Mouse (Mus musculus): ENCODE measurements around the gene Pias1. TPM values are rescaled to one million over a fixed set of nuclear protein-coding genes. Genes with fewer than 3 reads are reported as not detected.

The Pias1 gene
- total RNA-seq, 1 experiment = 12.7 TPM

- Histone ChIP-seq H3K9ac (ENCODE audit: insufficient read depth, low read depth, low read length, poor library complexity, severe bottlenecking) (no peak overlapping the region), H3K36me3 (ENCODE audit: control insufficient read depth, insufficient read depth, low read length, poor library complexity, severe bottlenecking) (peaks cover 4% of the 10 kb centered on the region; the same call in 1 of the 2 replicates), H3K4me3 (ENCODE audit: insufficient read depth in 1 of 2, low read depth in 1 of 2, low read length in 2 of 2, poor library complexity in 1 of 2, severe bottlenecking in 1 of 2) (no peak overlapping the region), H3K27ac (ENCODE audit: insufficient read depth, low read depth, low read length, poor library complexity, severe bottlenecking) (no peak overlapping the region), H3K4me1 (ENCODE audit: control insufficient read depth in 2 of 2, insufficient read depth in 2 of 2, low read length in 2 of 2, poor library complexity in 1 of 2) (peaks cover 0 to 13% of the 10 kb centered on the region in 2 experiments; a peak in 2 of 4 replicates), H3K9me3 (ENCODE audit: control insufficient read depth, insufficient read depth, low read depth, low read length) (no peaks in the 10 kb centered on the region)
- in situ Hi-C loops (cut with MboI; ENCODE audit: low sequenced_read_pairs in 2 of 2, unreplicated experiment in 2 of 2) = no loop called here
- no peak for DNase-seq (ENCODE audit: low read depth, low spot score)
- TF ChIP-seq CHD2 (IDR thresholded peaks at IDR 0.05; ENCODE audit: low read depth, low read length) (no peak), ZNF384 (IDR thresholded peaks at IDR 0.05; ENCODE audit: low read depth, low read length) (no peak), MAFK (IDR thresholded peaks at IDR 0.05; ENCODE audit: insufficient read depth, low read depth, low read length) (no peak)
Observed at GRCm38 (mm10) chr9:62848641-62849040, 139.1 kb downstream of the Pias1 start.

GRCm38 (mm10) chr9:62847694-62848093 is 140.0 kb downstream of the Pias1 start:
- in situ Hi-C loops (cut with MboI; ENCODE audit: low sequenced_read_pairs in 2 of 2, unreplicated experiment in 2 of 2) = no loop called here
- TF ChIP-seq HCFC1 (IDR thresholded peaks at IDR 0.05; ENCODE audit: borderline replicate concordance, insufficient read depth, low read length) (no peak), ZC3H11A (IDR thresholded peaks at IDR 0.05; ENCODE audit: borderline replicate concordance, low read depth, low read length) (peak; percentile 53; the same call in 1 of the 2 replicates)
- peak; percentile 92 for DNase-seq (ENCODE audit: low read depth, low spot score)
- Histone ChIP-seq H3K9ac (ENCODE audit: insufficient read depth, low read depth, low read length, poor library complexity, severe bottlenecking) (no peak overlapping the region), H3K27ac (ENCODE audit: insufficient read depth, low read depth, low read length, poor library complexity, severe bottlenecking) (no peak overlapping the region), H3K4me3 (ENCODE audit: insufficient read depth in 1 of 2, low read depth in 1 of 2, low read length in 2 of 2, poor library complexity in 1 of 2, severe bottlenecking in 1 of 2) (no peak overlapping the region), H3K4me1 (ENCODE audit: control insufficient read depth in 2 of 2, insufficient read depth in 2 of 2, low read length in 2 of 2, poor library complexity in 1 of 2) (peaks cover 0 to 13% of the 10 kb centered on the region in 2 experiments; a peak in 2 of 4 replicates), H3K9me3 (ENCODE audit: control insufficient read depth, insufficient read depth, low read depth, low read length) (no peaks in the 10 kb centered on the region), H3K36me3 (ENCODE audit: control insufficient read depth, insufficient read depth, low read length, poor library complexity, severe bottlenecking) (peaks cover 4% of the 10 kb centered on the region; the same call in 1 of the 2 replicates)

- in situ Hi-C loops (cut with MboI; ENCODE audit: low sequenced_read_pairs in 2 of 2, unreplicated experiment in 2 of 2) = no loop called here
- H3K27ac ChIP-seq (ENCODE audit: insufficient read depth, low read depth, low read length, poor library complexity, severe bottlenecking) = no peak overlapping the region
- no peak for TF ChIP-seq HCFC1 (IDR thresholded peaks at IDR 0.05; ENCODE audit: borderline replicate concordance, insufficient read depth, low read length)
- TF ChIP-seq CHD2 (IDR thresholded peaks at IDR 0.05; ENCODE audit: low read depth, low read length) = no peak
- TF ChIP-seq ZNF384 (IDR thresholded peaks at IDR 0.05; ENCODE audit: low read depth, low read length) = no peak
- no peak for TF ChIP-seq ZC3H11A (IDR thresholded peaks at IDR 0.05; ENCODE audit: borderline replicate concordance, low read depth, low read length)
- no peak for TF ChIP-seq MAFK (IDR thresholded peaks at IDR 0.05; ENCODE audit: insufficient read depth, low read depth, low read length)
- peaks cover under 1 to 6% of the 10 kb centered on the region in 2 experiments; a peak in 2 of 4 replicates for H3K4me1 ChIP-seq (ENCODE audit: control insufficient read depth in 2 of 2, insufficient read depth in 2 of 2, low read length in 2 of 2, poor library complexity in 1 of 2)
- no peaks in the 10 kb centered on the region; the same call in 1 of the 2 replicates for H3K36me3 ChIP-seq (ENCODE audit: control insufficient read depth, insufficient read depth, low read length, poor library complexity, severe bottlenecking)
- no peak overlapping the region for H3K9ac ChIP-seq (ENCODE audit: insufficient read depth, low read depth, low read length, poor library complexity, severe bottlenecking)
- no peaks in the 10 kb centered on the region for H3K9me3 ChIP-seq (ENCODE audit: control insufficient read depth, insufficient read depth, low read depth, low read length)
- H3K4me3 ChIP-seq (ENCODE audit: insufficient read depth in 1 of 2, low read depth in 1 of 2, low read length in 2 of 2, poor library complexity in 1 of 2, severe bottlenecking in 1 of 2) = no peak overlapping the region
- DNase-seq (ENCODE audit: low read depth, low spot score) = no peak
Observed at GRCm38 (mm10) chr9:62844461-62844860, 143.3 kb downstream of the Pias1 start.

- H3K9me3 ChIP-seq (ENCODE audit: control insufficient read depth, insufficient read depth, low read depth, low read length) = no peaks in the 10 kb centered on the region
- no peak overlapping the region for H3K4me3 ChIP-seq (ENCODE audit: insufficient read depth in 1 of 2, low read depth in 1 of 2, low read length in 2 of 2, poor library complexity in 1 of 2, severe bottlenecking in 1 of 2)
- peaks cover 3 to 4% of the 10 kb centered on the region in 2 experiments; a peak in 2 of 4 replicates for H3K4me1 ChIP-seq (ENCODE audit: control insufficient read depth in 2 of 2, insufficient read depth in 2 of 2, low read length in 2 of 2, poor library complexity in 1 of 2)
- DNase-seq (ENCODE audit: low read depth, low spot score) = no peak
- no peak overlapping the region for H3K27ac ChIP-seq (ENCODE audit: insufficient read depth, low read depth, low read length, poor library complexity, severe bottlenecking)
- in situ Hi-C loops (cut with MboI; ENCODE audit: low sequenced_read_pairs in 2 of 2, unreplicated experiment in 2 of 2) = no loop called here
- H3K9ac ChIP-seq (ENCODE audit: insufficient read depth, low read depth, low read length, poor library complexity, severe bottlenecking) = no peak overlapping the region
- no peak for TF ChIP-seq MAFK (IDR thresholded peaks at IDR 0.05; ENCODE audit: insufficient read depth, low read depth, low read length)
- no peak for TF ChIP-seq HCFC1 (IDR thresholded peaks at IDR 0.05; ENCODE audit: borderline replicate concordance, insufficient read depth, low read length)
- no peak for TF ChIP-seq ZNF384 (IDR thresholded peaks at IDR 0.05; ENCODE audit: low read depth, low read length)
- no peak for TF ChIP-seq ZC3H11A (IDR thresholded peaks at IDR 0.05; ENCODE audit: borderline replicate concordance, low read depth, low read length)
- TF ChIP-seq CHD2 (IDR thresholded peaks at IDR 0.05; ENCODE audit: low read depth, low read length) = no peak
- H3K36me3 ChIP-seq (ENCODE audit: control insufficient read depth, insufficient read depth, low read length, poor library complexity, severe bottlenecking) = no peaks in the 10 kb centered on the region; the same call in 1 of the 2 replicates
Observed at GRCm38 (mm10) chr9:62843356-62844024, 144.2 kb downstream of the Pias1 start.
